Mouse (Mus musculus) lung, adult 2 months (tissue): ENCODE measurements at regions not wholly inside any gene's neighbourhood (a gene's known extent, or its start where the extent isn't known, plus 50 kb on each side); places are given as distances from the start of the nearest gene placed in this dataset.
"Not testable (repeated sequence)": the region's sequence is repeated elsewhere in the genome, so short reads cannot be mapped to it uniquely, and the experiment has no call there.

Source experiments
- CTCF ChIP-seq: fragments of 200-500 bp; IDR thresholded peaks from 2 replicates; pipeline ENCODE4 v1.5.1; 2011; ENCODE audit warnings: mild to moderate bottlenecking, low read length, control low read depth; ENCODE audit not compliant: insufficient read depth
- POLR2A ChIP-seq: fragments of 200-500 bp; IDR thresholded peaks from 2 replicates; pipeline ENCODE4 v1.6.1; 2011; ENCODE audit warnings: low read depth, mild to moderate bottlenecking, control low read depth, low read length, borderline replicate concordance; ENCODE audit errors: extremely low read depth

DNA sequence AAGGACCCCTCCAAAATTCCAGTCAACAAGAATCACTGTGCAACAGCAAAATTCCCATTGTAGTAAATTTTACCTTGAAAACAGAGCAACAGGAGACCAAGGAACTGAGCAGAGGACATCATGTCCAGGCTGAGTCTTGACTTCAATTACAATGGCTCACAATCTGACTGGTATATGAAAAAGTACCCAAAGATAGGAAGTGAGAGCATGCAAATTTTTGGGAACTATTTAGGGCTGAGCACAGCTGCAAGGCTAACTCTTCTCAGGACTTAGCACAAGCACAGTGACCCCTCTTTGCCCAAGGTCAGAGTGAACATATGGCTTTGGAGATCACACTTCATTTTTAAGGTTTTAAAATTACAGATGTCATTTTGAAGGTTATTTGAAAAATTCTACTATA is 1096.7 kb upstream of the Tacstd2 start:
- not testable (repeated sequence) for TF ChIP-seq CTCF, POLR2A
